Mouse (Mus musculus) brain, embryonic 18.5 days (tissue): ENCODE measurements around the gene Ceacam16.

ENCODE experiments used
- DNase-seq: peaks from one replicate; pipeline ENCODE4 v3.0.0-alpha.2; 2012; ENCODE audit warnings: low read depth, low spot score

The Ceacam16 gene

GRCm38 (mm10) chr7:19816224-19816771 is 44.8 kb downstream of the Ceacam16 start:
- DNase-seq, result no peak

GRCm38 (mm10) chr7:19815296-19816223 is 45.5 kb downstream of the Ceacam16 start:
- DNase-seq, result no peak

DNA sequence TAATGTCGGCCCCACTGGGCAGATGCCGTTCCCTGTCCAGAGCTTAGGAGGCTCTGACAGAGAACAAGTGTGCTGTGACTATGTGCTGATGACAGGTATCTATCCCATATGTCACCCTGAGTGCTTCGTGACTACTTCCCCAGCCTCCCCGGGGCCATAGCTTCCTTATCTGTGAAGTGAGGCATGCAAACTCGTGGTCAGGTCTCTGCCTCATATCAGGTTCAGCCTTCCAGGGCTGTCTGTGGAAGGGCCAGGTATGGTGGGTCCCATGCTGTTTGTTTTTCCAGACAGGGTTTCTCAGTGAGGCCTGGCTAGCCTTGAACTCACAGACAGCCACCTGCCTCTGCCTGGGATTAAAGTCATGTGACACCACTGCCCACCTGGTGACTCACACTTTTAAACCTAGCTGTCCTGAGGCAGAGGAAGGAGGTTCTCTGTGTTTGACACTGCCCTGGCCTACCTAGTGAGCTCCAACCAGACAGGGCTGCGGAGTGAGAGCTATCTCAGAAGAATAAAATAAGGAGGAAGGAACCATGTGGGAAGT is 47.4 kb downstream of the Ceacam16 start:
- DNase-seq, result no peak

GRCm38 (mm10) chr7:19813161-19813560 is 47.9 kb downstream of the Ceacam16 start:
- DNase-seq, result no peak

- no peak for DNase-seq
Measured at GRCm38 (mm10) chr7:19811114-19811513, 50.0 kb downstream of the Ceacam16 start.

- no peak for DNase-seq
Measured at GRCm38 (mm10) chr7:19809369-19809768, 51.7 kb downstream of the Ceacam16 start.

- no peak for DNase-seq
Measured at GRCm38 (mm10) chr7:19806356-19806969, 54.6 kb downstream of the Ceacam16 start.

- DNase-seq, result no peak
Measured at GRCm38 (mm10) chr7:19802995-19803394, 58.1 kb downstream of the Ceacam16 start.
